Mouse (Mus musculus) adipocyte (in vitro differentiated cells): ENCODE measurements at regions not wholly inside any gene's neighbourhood (a gene's known extent, or its start where the extent isn't known, plus 50 kb on each side); places are given as distances from the start of the nearest gene placed in this dataset.

Experiments used
- DNase-seq: peaks from one replicate; pipeline ENCODE4 v3.0.0-alpha.2; 2016; ENCODE audit warnings: low spot score

- no peak for DNase-seq
Measured at GRCm38 (mm10) chr15:62218346-62219080, 1295.7 kb upstream of the A1bg start.

- DNase-seq, result peak; percentile 85
Measured at GRCm38 (mm10) chr15:62216688-62217477, 1294.1 kb upstream of the A1bg start.

- no peak for DNase-seq
Measured at GRCm38 (mm10) chr15:62215616-62216398, 1293.0 kb upstream of the A1bg start.

GRCm38 (mm10) chr15:62214300-62214699 lies 1291.5 kb upstream of the A1bg start:
- DNase-seq, result no peak

- peak; percentile 31 for DNase-seq
Measured at GRCm38 (mm10) chr15:62212283-62212910, 1289.6 kb upstream of the A1bg start.

- DNase-seq, result no peak
Measured at GRCm38 (mm10) chr15:62209881-62210481, 1287.2 kb upstream of the A1bg start.

GRCm38 (mm10) chr15:62209296-62209695 lies 1286.5 kb upstream of the A1bg start:
- no peak for DNase-seq

- DNase-seq, result peak; percentile 60
Measured at GRCm38 (mm10) chr15:62206502-62206902, 1283.7 kb upstream of the A1bg start.

GRCm38 (mm10) chr15:62203951-62204905 lies 1281.4 kb upstream of the A1bg start:
- DNase-seq, result no peak

GRCm38 (mm10) chr15:62202781-62203375 lies 1280.1 kb upstream of the A1bg start:
- DNase-seq, result peak; percentile 10

GRCm38 (mm10) chr15:62198721-62199120 lies 1275.9 kb upstream of the A1bg start:
- DNase-seq, result no peak

GRCm38 (mm10) chr15:62198194-62198593 lies 1275.4 kb upstream of the A1bg start:
- no peak for DNase-seq

- no peak for DNase-seq
Measured at GRCm38 (mm10) chr15:62195440-62195839, 1272.6 kb upstream of the A1bg start.

GRCm38 (mm10) chr15:62192706-62193105 lies 1269.9 kb upstream of the A1bg start:
- no peak for DNase-seq

GRCm38 (mm10) chr15:62191641-62192040 lies 1268.8 kb upstream of the A1bg start:
- no peak for DNase-seq

- DNase-seq, result no peak
Measured at GRCm38 (mm10) chr15:62190977-62191614, 1268.3 kb upstream of the A1bg start.

- no peak for DNase-seq
Measured at GRCm38 (mm10) chr15:62190224-62190910, 1267.6 kb upstream of the A1bg start.

GRCm38 (mm10) chr15:62189565-62190181 lies 1266.9 kb upstream of the A1bg start:
- DNase-seq, result no peak
